Mouse (Mus musculus): Measurements from ENCODE around the gene Nr2c2ap. TPM values are rescaled to one million over a fixed set of nuclear protein-coding genes. Genes with fewer than 3 reads are reported as not detected.
A peak's percentile ranks its signal among the peaks of the same experiment; 100 is the strongest.

Gene Nr2c2ap
- polyA plus RNA-seq, 1 experiment from 2014 or later = 35.4 TPM

DNA sequence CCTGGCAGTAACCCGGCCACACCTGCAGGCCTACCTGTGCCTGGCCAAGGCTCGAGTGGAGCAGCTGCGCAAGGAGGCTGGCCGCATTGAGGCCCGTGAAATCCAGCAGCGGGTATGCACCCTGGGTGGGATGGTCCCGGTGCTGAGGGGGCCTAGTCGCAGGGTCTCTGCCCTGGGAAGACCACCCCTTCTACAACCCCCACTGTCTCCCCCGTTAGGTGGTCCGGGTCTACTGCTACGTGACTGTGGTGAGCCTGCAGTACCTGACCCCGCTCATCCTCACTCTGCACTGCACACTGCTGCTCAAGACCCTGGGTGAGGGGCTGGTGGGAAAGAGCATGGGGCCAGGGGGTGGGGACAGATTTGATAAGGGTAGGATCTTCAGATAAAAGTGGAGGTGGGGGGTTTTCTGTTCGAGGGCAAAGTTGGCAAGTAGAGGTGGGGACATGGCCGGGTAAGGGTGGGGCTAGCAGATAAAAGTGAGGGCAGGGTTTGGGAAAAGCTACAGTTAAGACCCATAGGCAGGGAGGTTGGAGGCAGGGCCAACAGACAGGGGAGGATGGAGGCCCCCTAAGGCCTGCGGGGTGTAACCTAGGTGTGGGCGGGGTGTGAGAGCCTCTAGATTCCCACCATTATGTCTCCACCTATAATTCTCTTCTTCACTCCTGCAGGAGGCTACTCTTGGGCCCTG lies 50.2 kb downstream of the Nr2c2ap start:
- Histone ChIP-seq H3K9ac (ENCODE audit: low read depth, low read length) (peak overlapping the region; percentile 36; the same call in 1 of the 2 replicates), H3K27ac (ENCODE audit: low read depth, low read length) (peak overlapping the region; percentile 68), H3K4me2 (peak overlapping the region; percentile 44), H3K4me1 (replicated peaks; ENCODE audit: control insufficient read depth, insufficient read depth, low read length) (peaks cover 16% of the 10 kb centered on the region), H3K27me3 (replicated peaks; ENCODE audit: control insufficient read depth, insufficient read depth, low read length) (no peaks in the 10 kb centered on the region), H3K9me3 (ENCODE audit: control insufficient read depth, low read length) (no peaks in the 10 kb centered on the region), H3K4me3 (ENCODE audit: low read depth, low read length) (no peak overlapping the region), H3K36me3 (ENCODE audit: control insufficient read depth, insufficient read depth, low read length) (peaks cover 20% of the 10 kb centered on the region)
- no peak for DNase-seq (ENCODE audit: low spot score)
- peak; percentile 91 for ATAC-seq (replicated peaks; ENCODE audit: low FRiP score)
- 63% methylated on average over 16 of the region's 16 CpGs for WGBS

- Histone ChIP-seq H3K27me3 (replicated peaks; ENCODE audit: control insufficient read depth, insufficient read depth, low read length) (no peaks in the 10 kb centered on the region), H3K9ac (ENCODE audit: low read depth, low read length) (peak overlapping the region; percentile 7; the same call in 1 of the 2 replicates), H3K4me1 (replicated peaks; ENCODE audit: control insufficient read depth, insufficient read depth, low read length) (peaks cover 16% of the 10 kb centered on the region), H3K9me3 (ENCODE audit: control insufficient read depth, low read length) (no peaks in the 10 kb centered on the region), H3K27ac (ENCODE audit: low read depth, low read length) (peak overlapping the region; percentile 50), H3K4me2 (peak overlapping the region; percentile 44), H3K4me3 (ENCODE audit: low read depth, low read length) (no peak overlapping the region), H3K36me3 (ENCODE audit: control insufficient read depth, insufficient read depth, low read length) (peaks cover 20% of the 10 kb centered on the region)
- 52% methylated on average over 2 of the region's 2 CpGs for WGBS
- no peak; the same call in 1 of the 2 replicates for ATAC-seq (replicated peaks; ENCODE audit: low FRiP score)
- no peak for DNase-seq (ENCODE audit: low spot score)
Measured at GRCm38 (mm10) chr8:70181903-70182252, 50.7 kb downstream of the Nr2c2ap start.

DNA sequence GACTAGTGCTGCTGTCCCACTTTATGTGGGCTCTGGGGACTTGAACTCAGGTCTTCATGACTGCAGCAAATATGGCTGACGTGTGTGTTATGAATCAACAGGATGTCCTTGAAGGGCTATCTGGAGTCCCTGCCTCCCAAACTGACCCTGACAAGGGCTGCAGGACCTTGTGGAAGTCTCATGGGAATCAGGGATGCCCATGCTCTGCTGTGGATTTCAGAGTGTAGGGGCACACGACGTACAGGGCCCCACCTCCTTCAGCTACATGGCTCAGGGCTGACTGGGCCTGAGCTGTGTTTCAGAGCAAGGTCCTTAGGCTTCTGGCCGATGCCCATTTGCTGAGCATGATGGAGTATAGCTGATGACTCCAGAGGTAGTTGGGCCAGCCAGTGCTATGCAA lies 52.1 kb downstream of the Nr2c2ap start:
- no peaks in the 10 kb centered on the region for H3K9me3 ChIP-seq (ENCODE audit: control insufficient read depth, low read length)
- H3K27ac ChIP-seq (ENCODE audit: low read depth, low read length) = 0 out of 2 replicates have a peak overlapping the region, but pooled peaks have one; percentile 41
- H3K27me3 ChIP-seq (replicated peaks; ENCODE audit: control insufficient read depth, insufficient read depth, low read length) = no peaks in the 10 kb centered on the region
- WGBS = 83% methylated on average over 4 of the region's 4 CpGs
- H3K36me3 ChIP-seq (ENCODE audit: control insufficient read depth, insufficient read depth, low read length) = peaks cover 17% of the 10 kb centered on the region
- H3K4me3 ChIP-seq (ENCODE audit: low read depth, low read length) = no peak overlapping the region
- DNase-seq (ENCODE audit: low spot score) (no peak), ATAC-seq (replicated peaks; ENCODE audit: low FRiP score) (no peak)
- peaks cover 21% of the 10 kb centered on the region for H3K4me1 ChIP-seq (replicated peaks; ENCODE audit: control insufficient read depth, insufficient read depth, low read length)
- H3K4me2 ChIP-seq = no peak overlapping the region
- no peak overlapping the region for H3K9ac ChIP-seq (ENCODE audit: low read depth, low read length)

Small RNAs within 50 kb of the gene (microRNA-seq; reads per million reads assigned to microRNA genes)
- gene Mir7066 (ENCODE audit: borderline number of aligned reads) = not detected

Other genes starting within 250 kb of the Nr2c2ap start
- gene Cilp2, start 243.6 kb upstream of the Nr2c2ap start, polyA plus RNA-seq (2014; fragmentation: Nextera tagmentation; extraction: Ambion mirVana) = 0.48 and 0.56 TPM in 2 replicates
- 4.5 and 5.2 TPM in 2 replicates for gene Tssk6, start 229.1 kb upstream of the Nr2c2ap start, polyA plus RNA-seq (2014; fragmentation: Nextera tagmentation; extraction: Ambion mirVana)
- 145 and 159 TPM in 2 replicates for gene Ndufa13, start 228.8 kb upstream of the Nr2c2ap start, polyA plus RNA-seq (2014; fragmentation: Nextera tagmentation; extraction: Ambion mirVana)
- 1.7 and 1.9 TPM in 2 replicates for gene Yjefn3, start 228.6 kb upstream of the Nr2c2ap start, polyA plus RNA-seq (2014; fragmentation: Nextera tagmentation; extraction: Ambion mirVana)
- gene Gatad2a, start 134.9 kb upstream of the Nr2c2ap start, polyA plus RNA-seq (2014; fragmentation: Nextera tagmentation; extraction: Ambion mirVana) = 72.6 and 75.3 TPM in 2 replicates
- gene Mau2, start 88.6 kb upstream of the Nr2c2ap start, polyA plus RNA-seq (2014; fragmentation: Nextera tagmentation; extraction: Ambion mirVana) = 42.1 and 46.5 TPM in 2 replicates
- gene Sugp1, start 88.5 kb upstream of the Nr2c2ap start, polyA plus RNA-seq (2014; fragmentation: Nextera tagmentation; extraction: Ambion mirVana) = 30.8 and 32.4 TPM in 2 replicates
- gene Tm6sf2, start 58.4 kb upstream of the Nr2c2ap start, polyA plus RNA-seq (2014; fragmentation: Nextera tagmentation; extraction: Ambion mirVana) = 0.60 and 0.82 TPM in 2 replicates
- gene Hapln4, start 47.9 kb upstream of the Nr2c2ap start, polyA plus RNA-seq (2014; fragmentation: Nextera tagmentation; extraction: Ambion mirVana) = 0.27 and 0.64 TPM in 2 replicates
- 0.08 and 0.15 TPM in 2 replicates for gene Ncan, start 10.5 kb upstream of the Nr2c2ap start, polyA plus RNA-seq (2014; fragmentation: Nextera tagmentation; extraction: Ambion mirVana)
- 15.2 and 16.7 TPM in 2 replicates for gene Rfxank, start 7.8 kb downstream of the Nr2c2ap start, polyA plus RNA-seq (2014; fragmentation: Nextera tagmentation; extraction: Ambion mirVana)
- gene Borcs8, start 8.2 kb downstream of the Nr2c2ap start, polyA plus RNA-seq (2014; fragmentation: Nextera tagmentation; extraction: Ambion mirVana) = 38.6 and 46.2 TPM in 2 replicates
- gene Mef2b, start 8.4 kb downstream of the Nr2c2ap start, polyA plus RNA-seq (2014; fragmentation: Nextera tagmentation; extraction: Ambion mirVana) = 0.45 and 0.51 TPM in 2 replicates
- gene Tmem161a, start 41.0 kb downstream of the Nr2c2ap start, polyA plus RNA-seq (2014; fragmentation: Nextera tagmentation; extraction: Ambion mirVana) = 53.1 and 53.4 TPM in 2 replicates
- 7.1 and 7.9 TPM in 2 replicates for gene Slc25a42, start 81.0 kb downstream of the Nr2c2ap start, polyA plus RNA-seq (2014; fragmentation: Nextera tagmentation; extraction: Ambion mirVana)
- gene Sugp2, start 102.9 kb downstream of the Nr2c2ap start, polyA plus RNA-seq (2014; fragmentation: Nextera tagmentation; extraction: Ambion mirVana) = 33.0 and 40.8 TPM in 2 replicates
- 34.8 and 35.0 TPM in 2 replicates for gene Armc6, start 103.1 kb downstream of the Nr2c2ap start, polyA plus RNA-seq (2014; fragmentation: Nextera tagmentation; extraction: Ambion mirVana)
- 33.9 and 37.9 TPM in 2 replicates for gene Homer3, start 151.5 kb downstream of the Nr2c2ap start, polyA plus RNA-seq (2014; fragmentation: Nextera tagmentation; extraction: Ambion mirVana)
- gene Ddx49, start 171.2 kb downstream of the Nr2c2ap start, polyA plus RNA-seq (2014; fragmentation: Nextera tagmentation; extraction: Ambion mirVana) = 56.5 and 59.1 TPM in 2 replicates
- gene Cope, start 171.2 kb downstream of the Nr2c2ap start, polyA plus RNA-seq (2014; fragmentation: Nextera tagmentation; extraction: Ambion mirVana) = 281 and 298 TPM in 2 replicates
- gene Cers1, start 184.4 kb downstream of the Nr2c2ap start, polyA plus RNA-seq (2014; fragmentation: Nextera tagmentation; extraction: Ambion mirVana) = 1.1 and 1.2 TPM in 2 replicates
- 1.6 and 2.6 TPM in 2 replicates for gene Gdf1, start 198.5 kb downstream of the Nr2c2ap start, polyA plus RNA-seq (2014; fragmentation: Nextera tagmentation; extraction: Ambion mirVana)
- 21.1 and 23.7 TPM in 2 replicates for gene Upf1, start 221.9 kb downstream of the Nr2c2ap start, polyA plus RNA-seq (2014; fragmentation: Nextera tagmentation; extraction: Ambion mirVana)
- gene Comp, start 242.2 kb downstream of the Nr2c2ap start, polyA plus RNA-seq (2014; fragmentation: Nextera tagmentation; extraction: Ambion mirVana) = 0.43 and 0.48 TPM in 2 replicates

Measured in liver, embryonic 11.5 days (tissue).